Mouse (Mus musculus) liver, adult 2 months (tissue): ENCODE data around the gene Ccdc141. TPM values are rescaled to one million over a fixed set of nuclear protein-coding genes. Genes with fewer than 3 reads are reported as not detected.

ENCODE experiments used
- DNase-seq: peaks from one replicate; pipeline ENCODE4 v3.0.0-alpha.2; 2011; ENCODE audit warnings: low read depth, low spot score; ENCODE audit errors: extremely low read depth
- H3K27ac ChIP-seq: fragments of 200-500 bp; replicated peaks from 2 replicates; pipeline ENCODE4 v1.5.1; 2012; ENCODE audit warnings: low read depth, mild to moderate bottlenecking, control low read depth, inconsistent platforms, low read length; ENCODE audit not compliant: insufficient read depth
- H3K27me3 ChIP-seq: fragments of 200-500 bp; 2 replicates; pipeline ENCODE4 v1.6.1; 2012; ENCODE audit warnings: mild to moderate bottlenecking, moderate library complexity, low read length, inconsistent platforms; ENCODE audit not compliant: control insufficient read depth, insufficient read depth
- H3K36me3 ChIP-seq: fragments of 200-500 bp; 2 replicates; pipeline ENCODE4 v1.6.1; 2012; ENCODE audit warnings: low read length, inconsistent platforms; ENCODE audit not compliant: control insufficient read depth, insufficient read depth
- H3K4me1 ChIP-seq: fragments of 200-500 bp; 2 replicates; pipeline ENCODE4 v1.6.1; 2011; ENCODE audit warnings: low read length; ENCODE audit not compliant: control insufficient read depth, insufficient read depth
- H3K4me3 ChIP-seq: fragments of 200-500 bp; 2 replicates; pipeline ENCODE4 v1.5.1; 2011; ENCODE audit warnings: low read depth, mild to moderate bottlenecking, control low read depth, low read length, moderate library complexity; ENCODE audit not compliant: insufficient read depth
- H3K79me2 ChIP-seq: fragments of 200-500 bp; 2 replicates; pipeline ENCODE4 v1.6.1; 2012; ENCODE audit warnings: inconsistent platforms, mild to moderate bottlenecking, low read length, moderate library complexity; ENCODE audit not compliant: control insufficient read depth, insufficient read depth
- H3K9ac ChIP-seq: fragments of 200-500 bp; 2 replicates; pipeline ENCODE4 v1.6.1; 2012; ENCODE audit warnings: low read depth, mild to moderate bottlenecking, control low read depth, inconsistent platforms, low read length
- CTCF ChIP-seq: fragments of 200-500 bp; IDR thresholded peaks from 2 replicates; pipeline ENCODE4 v1.5.1; 2011; ENCODE audit warnings: low read depth, low read length, control low read depth
- POLR2A ChIP-seq: fragments of 200-500 bp; IDR thresholded peaks from 2 replicates; pipeline ENCODE4 v1.6.1; 2011; ENCODE audit warnings: low read length, control low read depth; ENCODE audit not compliant: insufficient read depth; ENCODE audit errors: extremely low read depth
- WGBS: fragments of 180-500 bp; shearing (Covaris S2); methylation state at CpG from one replicate; pipeline ENCODE4 v1.1.7; 2018; 5-methylcytosine and 5-hydroxymethylcytosine counted together
- polyA plus RNA-seq: library from polyadenylated mRNA; depleted of rRNA; stranded (reverse); fragments of >200 nt; gene quantifications from 2 replicates; pipeline ENCODE4 v1.2.3, GENCODE M21; 2012
- total RNA-seq: library from RNA; depleted of rRNA; stranded (reverse); fragments of >200 nt; gene quantifications from 2 replicates; pipeline ENCODE4 v1.2.3, GENCODE M21; 2014

Gene Ccdc141
- total and polyA plus RNA-seq, 2 experiments: 8.6 to 17.7 TPM

GRCm38 (mm10) chr2:76971069-76971468 lies 199.4 kb downstream of the Ccdc141 start:
- Histone ChIP-seq H3K27me3 (no peaks in the 10 kb centered on the region), H3K9ac (no peak overlapping the region), H3K4me1 (no peaks in the 10 kb centered on the region), H3K4me3 (no peak overlapping the region), H3K79me2 (no peaks in the 10 kb centered on the region), H3K36me3 (no peaks in the 10 kb centered on the region), H3K27ac (no peak overlapping the region)
- no peak for DNase-seq
- TF ChIP-seq CTCF: no peak
- no peak for TF ChIP-seq POLR2A
- WGBS: 66% methylated on average over 5 of the region's 5 CpGs

GRCm38 (mm10) chr2:76970669-76971068 lies 199.8 kb downstream of the Ccdc141 start:
- no peak overlapping the region for H3K4me3 ChIP-seq
- no peaks in the 10 kb centered on the region for H3K4me1 ChIP-seq
- H3K9ac ChIP-seq: no peak overlapping the region
- peak; percentile 31 for DNase-seq
- H3K27me3 ChIP-seq: no peaks in the 10 kb centered on the region
- TF ChIP-seq POLR2A (no peak), CTCF (no peak)
- no peak overlapping the region for H3K27ac ChIP-seq
- no peaks in the 10 kb centered on the region for H3K36me3 ChIP-seq
- WGBS: 10% methylated on average over 4 of the region's 4 CpGs
- no peaks in the 10 kb centered on the region for H3K79me2 ChIP-seq

- Histone ChIP-seq H3K4me1 (no peaks in the 10 kb centered on the region), H3K4me3 (no peak overlapping the region), H3K36me3 (no peaks in the 10 kb centered on the region), H3K27ac (no peak overlapping the region), H3K27me3 (no peaks in the 10 kb centered on the region), H3K9ac (no peak overlapping the region), H3K79me2 (no peaks in the 10 kb centered on the region)
- no peak for DNase-seq
- WGBS: 42% methylated on average over 6 of the region's 6 CpGs
- TF ChIP-seq POLR2A (no peak), CTCF (no peak)
These were observed 200.2 kb downstream of the Ccdc141 start for GRCm38 (mm10) chr2:76970204-76970603.

GRCm38 (mm10) chr2:76969637-76970036 lies 200.8 kb downstream of the Ccdc141 start:
- WGBS: 71% methylated on average over 21 of the region's 21 CpGs
- DNase-seq: no peak
- H3K9ac ChIP-seq: no peak overlapping the region
- no peaks in the 10 kb centered on the region for H3K79me2 ChIP-seq
- no peaks in the 10 kb centered on the region for H3K4me1 ChIP-seq
- H3K36me3 ChIP-seq: no peaks in the 10 kb centered on the region
- H3K4me3 ChIP-seq: no peak overlapping the region
- H3K27me3 ChIP-seq: no peaks in the 10 kb centered on the region
- no peak for TF ChIP-seq POLR2A
- TF ChIP-seq CTCF: no peak
- no peak overlapping the region for H3K27ac ChIP-seq

- H3K9ac ChIP-seq: no peak overlapping the region
- 24% methylated on average over 8 of the region's 8 CpGs for WGBS
- TF ChIP-seq CTCF (peak; percentile 77), POLR2A (no peak)
- peak; percentile 51 for DNase-seq
- no peak overlapping the region for H3K27ac ChIP-seq
- no peaks in the 10 kb centered on the region for H3K27me3 ChIP-seq
- no peak overlapping the region for H3K4me3 ChIP-seq
- H3K4me1 ChIP-seq: no peaks in the 10 kb centered on the region
- no peaks in the 10 kb centered on the region for H3K79me2 ChIP-seq
- no peaks in the 10 kb centered on the region for H3K36me3 ChIP-seq
These were observed 201.5 kb downstream of the Ccdc141 start for GRCm38 (mm10) chr2:76968919-76969318.

- H3K27ac ChIP-seq: no peak overlapping the region
- H3K4me1 ChIP-seq: no peaks in the 10 kb centered on the region
- H3K27me3 ChIP-seq: no peaks in the 10 kb centered on the region
- WGBS: 87% methylated on average over 6 of the region's 6 CpGs
- no peaks in the 10 kb centered on the region for H3K36me3 ChIP-seq
- H3K79me2 ChIP-seq: no peaks in the 10 kb centered on the region
- no peak for DNase-seq
- TF ChIP-seq POLR2A: no peak
- TF ChIP-seq CTCF: no peak
- H3K4me3 ChIP-seq: no peak overlapping the region
- H3K9ac ChIP-seq: no peak overlapping the region
These were observed 203.9 kb downstream of the Ccdc141 start for GRCm38 (mm10) chr2:76966582-76966981.
